ENCODE assay signal across 11 mouse cellular contexts in the genomic region with DNA sequence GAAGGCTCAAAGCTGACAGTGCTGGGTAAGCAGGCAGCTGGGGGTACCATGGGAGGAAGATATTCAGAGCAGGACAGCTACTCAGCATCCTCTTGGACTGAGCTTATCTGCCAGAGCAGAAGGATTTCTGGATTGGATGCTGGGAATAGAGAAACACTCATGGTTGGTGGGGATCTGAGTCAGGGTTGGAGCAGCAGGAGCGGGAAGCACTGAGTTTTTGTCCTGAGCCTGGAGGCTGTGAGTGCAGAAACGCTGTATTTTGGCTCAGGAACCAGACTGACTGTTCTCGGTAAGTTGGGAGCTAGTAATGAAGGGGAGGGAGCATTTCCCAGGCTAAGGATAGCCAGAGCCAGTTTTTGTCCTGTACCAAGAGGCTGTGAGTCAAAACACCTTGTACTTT. TPM values are rescaled to one million over a fixed set of nuclear protein-coding genes. Genes with fewer than 3 reads are reported as not detected.
DNase-seq lines count a peak whose midpoint lies in the region; ATAC-seq and TF ChIP-seq lines count a peak whose summit lies in the region.
"Had no signal": no experiment of that assay in that cellular context is flagged by ENCODE, and none has a peak within 500 bp of the region (broad histone marks: within the 10 kb centered on the region; RNA-seq: fewer than 3 reads in every experiment).

No protein-coding gene starts in this region.

- TF ChIP-seq CTCF in layer of hippocampus, adult 2 months (conservative IDR thresholded peaks at IDR 0.05), result no peak

- ATAC-seq in embryonic facial prominence, embryonic 12.5 days (ENCODE audit: insufficient number of reproducible peaks, insufficient read depth, low FRiP score, low TSS enrichment), result no peak
- no peak for ATAC-seq in hindbrain, embryonic 12.5 days (ENCODE audit: low FRiP score)
- ATAC-seq in midbrain, embryonic 16.5 days, result no peak; the same call in 1 of the 2 replicates
- ATAC-seq in megakaryocyte-erythroid progenitor cell, adult 5-6 weeks (replicated peaks; ENCODE audit: low FRiP score, low TSS enrichment, poor library complexity, severe bottlenecking), result no peak
- no peak for ATAC-seq in erythroblast, adult 5-6 weeks (replicated peaks; ENCODE audit: low FRiP score, poor library complexity, severe bottlenecking)
- ATAC-seq: Patski had no signal

- H3K4me3 ChIP-seq in layer of hippocampus, adult 2 months, result peak overlapping the region; percentile 41
- H3K4me3 ChIP-seq in embryonic facial prominence, embryonic 12.5 days, result peak overlapping the region; percentile 25
- no peak overlapping the region for H3K4me3 ChIP-seq in hindbrain, embryonic 12.5 days
- peak overlapping the region; percentile 39 for H3K4me3 ChIP-seq in midbrain, embryonic 16.5 days (ENCODE audit: low read depth, low read length)

- no peak for DNase-seq in layer of hippocampus, adult 2 months (ENCODE audit: low spot score in 2 of 2)
- DNase-seq in layer of hippocampus, postnatal 25 days (ENCODE audit: extremely low spot score in 1 of 2, low spot score in 1 of 2), result no peak
- no peak for DNase-seq in spleen, postnatal 10 days (ENCODE audit: low spot score in 2 of 2)
- DNase-seq: cerebellum, adult 2 months had no signal

- H3K27me3 ChIP-seq in embryonic facial prominence, embryonic 12.5 days, result peaks cover 21% of the 10 kb centered on the region
- peaks cover 14% of the 10 kb centered on the region for H3K27me3 ChIP-seq in hindbrain, embryonic 12.5 days
- H3K27me3 ChIP-seq in midbrain, embryonic 16.5 days (ENCODE audit: control insufficient read depth, insufficient read depth, low read depth, low read length), result no peaks in the 10 kb centered on the region
- H3K27me3 ChIP-seq: Patski had no signal

- H3K9ac ChIP-seq in embryonic facial prominence, embryonic 12.5 days, result peak overlapping the region; percentile 17; the same call in 1 of the 2 replicates
- peak overlapping the region; percentile 27; the same call in 1 of the 2 replicates for H3K9ac ChIP-seq in hindbrain, embryonic 12.5 days
- peak overlapping the region; percentile 40; the same call in 1 of the 2 replicates for H3K9ac ChIP-seq in midbrain, embryonic 16.5 days (ENCODE audit: low read depth, low read length)

- peak overlapping the region; percentile 48 for H3K4me2 ChIP-seq in embryonic facial prominence, embryonic 12.5 days (replicated peaks)
- H3K4me2 ChIP-seq in hindbrain, embryonic 12.5 days (replicated peaks), result peak overlapping the region; percentile 54
- H3K4me2 ChIP-seq in midbrain, embryonic 16.5 days (ENCODE audit: low read length), result peak overlapping the region; percentile 71

- no peaks in the 10 kb centered on the region for H3K36me3 ChIP-seq in embryonic facial prominence, embryonic 12.5 days
- no peaks in the 10 kb centered on the region for H3K36me3 ChIP-seq in hindbrain, embryonic 12.5 days
- H3K36me3 ChIP-seq in midbrain, embryonic 16.5 days (ENCODE audit: control insufficient read depth, insufficient read depth, low read length), result no peaks in the 10 kb centered on the region

- 9% methylated on average over 3 of the region's 3 CpGs for WGBS in embryonic facial prominence, embryonic 12.5 days
- WGBS in hindbrain, embryonic 12.5 days, result 22% methylated on average over 3 of the region's 3 CpGs
- 7% methylated on average over 3 of the region's 3 CpGs for WGBS in midbrain, embryonic 16.5 days

- no peaks in the 10 kb centered on the region; the same call in 1 of the 2 replicates for H3K4me1 ChIP-seq in embryonic facial prominence, embryonic 12.5 days
- peaks cover 10% of the 10 kb centered on the region; the same call in 1 of the 2 replicates for H3K4me1 ChIP-seq in hindbrain, embryonic 12.5 days
- H3K4me1 ChIP-seq in midbrain, embryonic 16.5 days (ENCODE audit: control insufficient read depth, insufficient read depth, low read length), result peaks cover 17% of the 10 kb centered on the region

- H3K9me3 ChIP-seq in embryonic facial prominence, embryonic 12.5 days, result no peaks in the 10 kb centered on the region
- H3K9me3 ChIP-seq in hindbrain, embryonic 12.5 days (replicated peaks), result no peaks in the 10 kb centered on the region
- H3K9me3 ChIP-seq in midbrain, embryonic 16.5 days (replicated peaks; ENCODE audit: control insufficient read depth, low read length, poor library complexity, severe bottlenecking), result no peaks in the 10 kb centered on the region

- no peak overlapping the region for H3K27ac ChIP-seq in layer of hippocampus, adult 2 months
- no peak overlapping the region for H3K27ac ChIP-seq in embryonic facial prominence, embryonic 12.5 days
- H3K27ac ChIP-seq in hindbrain, embryonic 12.5 days, result no peak overlapping the region
- no peak overlapping the region for H3K27ac ChIP-seq in midbrain, embryonic 16.5 days (ENCODE audit: low read length)
- H3K27ac ChIP-seq: macrophage had no signal

RNA-seq across cellular contexts. Expression of gene Prss2, which starts 21.4 kb away (rescaled TPM):
- not detected for total RNA-seq in layer of hippocampus, adult 2 months (2021)
- total RNA-seq in layer of hippocampus, postnatal 25 days (2021), result not detected
- polyA plus RNA-seq in embryonic facial prominence, embryonic 12.5 days (2016; fragmentation: Nextera tagmentation; extraction: Ambion mirVana), result not detected in 2 replicates
- polyA plus RNA-seq in hindbrain, embryonic 12.5 days (2016; fragmentation: Nextera tagmentation; extraction: Ambion mirVana), result not detected in 2 replicates
- not detected in 2 replicates for polyA plus RNA-seq in midbrain, embryonic 16.5 days (2015; fragmentation: Nextera tagmentation; extraction: Ambion mirVana)
- not detected in 2 replicates for total RNA-seq in megakaryocyte-erythroid progenitor cell, adult 5-6 weeks (2014; fragmentation: Nextera tagmentation)
- not detected in 2 replicates for total RNA-seq in megakaryocyte-erythroid progenitor cell, adult 5-6 weeks (2017)
- total RNA-seq in erythroblast, adult 5-6 weeks (2015; ENCODE audit: low replicate concordance), result not detected in 2 replicates
- total RNA-seq in erythroblast, adult 5-6 weeks (2017; ENCODE audit: low replicate concordance), result not detected in 2 replicates
- polyA plus RNA-seq: cerebellum, adult 2 months; macrophage; Patski had no signal
